Mouse (Mus musculus): ENCODE measurements at regions not wholly inside any gene's neighbourhood (a gene's known extent, or its start where the extent isn't known, plus 50 kb on each side); places are given as distances from the start of the nearest gene placed in this dataset.

DNA sequence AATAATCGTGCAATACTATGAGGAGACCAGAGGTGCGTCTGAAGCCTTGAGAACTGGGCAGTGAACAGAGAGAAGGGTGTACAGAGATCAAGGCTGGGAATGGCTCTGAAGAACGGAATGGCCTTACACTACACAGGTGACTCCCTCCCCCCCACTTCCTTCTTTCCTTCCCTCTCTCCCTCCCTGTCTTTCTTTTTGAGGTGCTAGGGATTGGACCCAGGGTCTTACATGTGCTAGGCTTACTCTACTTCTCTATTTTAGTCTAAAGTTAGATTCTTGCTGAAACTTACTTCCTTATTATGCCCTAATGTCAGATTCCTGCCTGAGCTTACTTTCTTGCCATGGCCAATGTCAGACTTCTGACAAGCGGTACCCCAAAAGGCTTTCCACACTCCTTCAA, 176.2 kb upstream of the Gadl1 start:
- ATAC-seq (ENCODE audit: insufficient read depth, low FRiP score), result no peak
- no peaks in the 10 kb centered on the region for H3K27me3 ChIP-seq (ENCODE audit: control insufficient read depth, insufficient read depth, low read length)
- no peak overlapping the region for H3K27ac ChIP-seq (ENCODE audit: low read length)
- H3K4me2 ChIP-seq (ENCODE audit: low read depth, low read length), result no peak overlapping the region
- no peak overlapping the region for H3K9ac ChIP-seq (ENCODE audit: low read length)
- WGBS, result 90% methylated on average over 4 of the region's 4 CpGs
- H3K36me3 ChIP-seq (ENCODE audit: control insufficient read depth, insufficient read depth, low read length), result no peaks in the 10 kb centered on the region
- no peak overlapping the region for H3K4me3 ChIP-seq (replicated peaks; ENCODE audit: low read length)
- no peaks in the 10 kb centered on the region for H3K9me3 ChIP-seq (replicated peaks; ENCODE audit: control insufficient read depth, low read length)
- no peaks in the 10 kb centered on the region for H3K4me1 ChIP-seq (ENCODE audit: control insufficient read depth, insufficient read depth, low read length)

DNA sequence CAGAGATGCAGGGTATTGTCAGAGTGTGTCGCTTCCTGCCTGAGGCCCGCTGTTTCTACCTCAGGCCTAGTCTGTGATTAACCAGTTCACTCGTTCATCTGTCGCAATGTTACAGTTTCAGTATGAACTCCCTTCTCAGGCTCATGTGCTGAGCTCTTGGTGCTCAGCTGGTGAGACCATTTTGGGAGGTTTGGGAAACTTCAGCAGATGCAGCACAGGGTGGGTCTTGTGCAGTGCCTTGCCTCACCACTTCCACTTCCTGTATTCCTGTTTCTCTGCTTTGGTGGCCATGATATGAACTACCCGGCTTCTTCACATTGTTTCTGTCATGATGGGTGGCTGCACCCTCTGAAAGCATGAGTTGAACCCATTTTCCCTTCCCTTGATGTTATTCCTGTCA, 169.3 kb upstream of the Gadl1 start:
- Histone ChIP-seq H3K36me3 (ENCODE audit: control insufficient read depth, insufficient read depth, low read length) (no peaks in the 10 kb centered on the region), H3K27ac (ENCODE audit: low read length) (no peak overlapping the region), H3K4me1 (ENCODE audit: control insufficient read depth, insufficient read depth, low read length) (no peaks in the 10 kb centered on the region), H3K9ac (ENCODE audit: low read length) (no peak overlapping the region), H3K9me3 (replicated peaks; ENCODE audit: control insufficient read depth, low read length) (no peaks in the 10 kb centered on the region), H3K27me3 (ENCODE audit: control insufficient read depth, insufficient read depth, low read length) (no peaks in the 10 kb centered on the region), H3K4me2 (ENCODE audit: low read depth, low read length) (no peak overlapping the region), H3K4me3 (replicated peaks; ENCODE audit: low read length) (no peak overlapping the region)
- WGBS, result 83% methylated on average over 5 of the region's 5 CpGs
- no peak for ATAC-seq (ENCODE audit: insufficient read depth, low FRiP score)

DNA sequence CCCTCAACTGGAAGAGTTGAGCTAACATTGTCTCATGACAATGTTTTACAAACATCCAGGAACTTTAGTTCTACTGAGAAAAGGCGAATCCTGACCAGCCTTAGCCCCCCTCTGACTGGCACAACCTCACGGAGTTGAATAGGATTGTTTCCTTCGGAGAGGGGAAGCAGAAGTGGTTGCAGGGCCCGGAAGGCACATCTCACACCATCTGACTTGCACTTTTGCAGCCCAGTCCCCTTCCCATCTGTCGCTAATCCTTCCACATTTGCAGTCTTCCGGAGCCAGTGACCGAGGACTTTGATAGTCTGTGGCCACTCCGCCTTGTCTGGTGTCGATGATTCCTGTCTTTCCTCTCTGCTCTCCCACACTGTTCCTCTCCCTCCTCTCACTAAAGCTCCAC, 162.8 kb upstream of the Gadl1 start:
- ATAC-seq (ENCODE audit: insufficient read depth, low FRiP score), result no peak
- Histone ChIP-seq H3K27ac (ENCODE audit: low read length) (no peak overlapping the region), H3K27me3 (ENCODE audit: control insufficient read depth, insufficient read depth, low read length) (no peaks in the 10 kb centered on the region), H3K4me3 (replicated peaks; ENCODE audit: low read length) (no peak overlapping the region), H3K4me1 (ENCODE audit: control insufficient read depth, insufficient read depth, low read length) (no peaks in the 10 kb centered on the region), H3K9ac (ENCODE audit: low read length) (no peak overlapping the region), H3K36me3 (ENCODE audit: control insufficient read depth, insufficient read depth, low read length) (no peaks in the 10 kb centered on the region), H3K4me2 (ENCODE audit: low read depth, low read length) (no peak overlapping the region), H3K9me3 (replicated peaks; ENCODE audit: control insufficient read depth, low read length) (no peaks in the 10 kb centered on the region)
- 72% methylated on average over 9 of the region's 9 CpGs for WGBS

DNA sequence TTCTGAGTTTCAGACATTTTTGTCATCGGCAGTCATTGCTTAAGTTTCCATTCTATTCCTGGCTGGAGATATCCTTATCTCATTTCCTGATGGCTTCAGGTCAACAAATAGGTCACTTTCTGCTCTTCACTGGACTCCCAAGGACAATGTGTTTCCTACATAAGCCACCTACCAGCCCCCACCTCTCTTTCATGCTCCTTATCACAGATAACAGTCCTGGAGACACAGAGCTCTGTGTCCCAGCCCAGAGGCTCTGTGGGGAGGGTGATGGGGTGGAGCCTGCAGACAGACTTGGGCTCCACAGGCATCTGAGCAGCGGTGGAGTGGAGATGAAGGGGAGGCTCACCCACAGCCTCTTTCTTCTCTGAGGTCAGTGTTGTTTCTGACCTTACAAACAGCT, 148.8 kb upstream of the Gadl1 start:
- no peak overlapping the region for H3K27ac ChIP-seq (ENCODE audit: low read length)
- peaks cover 5% of the 10 kb centered on the region; the same call in 1 of the 2 replicates for H3K4me1 ChIP-seq (ENCODE audit: control insufficient read depth, insufficient read depth, low read length)
- no peak overlapping the region for H3K9ac ChIP-seq (ENCODE audit: low read length)
- H3K4me3 ChIP-seq (replicated peaks; ENCODE audit: low read length), result no peak overlapping the region
- no peak overlapping the region for H3K4me2 ChIP-seq (ENCODE audit: low read depth, low read length)
- H3K9me3 ChIP-seq (replicated peaks; ENCODE audit: control insufficient read depth, low read length), result no peaks in the 10 kb centered on the region
- H3K27me3 ChIP-seq (ENCODE audit: control insufficient read depth, insufficient read depth, low read length), result no peaks in the 10 kb centered on the region
- no peak for ATAC-seq (ENCODE audit: insufficient read depth, low FRiP score)
- H3K36me3 ChIP-seq (ENCODE audit: control insufficient read depth, insufficient read depth, low read length), result no peaks in the 10 kb centered on the region
- 6% methylated on average over 2 of the region's 2 CpGs for WGBS

DNA sequence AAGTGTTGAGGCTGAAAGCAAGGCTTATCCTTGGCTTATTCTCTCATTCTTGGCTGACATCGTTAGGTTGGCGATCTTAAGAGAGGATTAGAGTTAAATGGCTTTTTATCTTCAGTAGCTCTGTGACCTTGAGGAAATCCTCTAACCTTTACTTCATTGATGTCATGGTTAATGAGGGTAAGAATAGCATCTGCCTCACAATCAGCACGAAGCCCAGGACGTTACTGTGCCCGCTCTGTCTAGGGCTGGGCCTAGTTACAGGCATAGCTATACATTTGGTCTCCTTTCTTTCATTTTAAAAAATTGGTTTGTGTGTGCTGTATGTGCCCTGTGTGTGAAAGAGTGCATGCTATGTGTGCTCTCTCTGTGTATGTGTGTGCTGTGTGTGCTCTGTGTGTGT, 145.1 kb upstream of the Gadl1 start:
- Histone ChIP-seq H3K4me1 (ENCODE audit: control insufficient read depth, insufficient read depth, low read length) (peaks cover 5% of the 10 kb centered on the region; the same call in 1 of the 2 replicates), H3K9ac (ENCODE audit: low read length) (no peak overlapping the region), H3K4me2 (ENCODE audit: low read depth, low read length) (no peak overlapping the region), H3K36me3 (ENCODE audit: control insufficient read depth, insufficient read depth, low read length) (no peaks in the 10 kb centered on the region), H3K27ac (ENCODE audit: low read length) (no peak overlapping the region), H3K27me3 (ENCODE audit: control insufficient read depth, insufficient read depth, low read length) (no peaks in the 10 kb centered on the region), H3K4me3 (replicated peaks; ENCODE audit: low read length) (no peak overlapping the region), H3K9me3 (replicated peaks; ENCODE audit: control insufficient read depth, low read length) (no peaks in the 10 kb centered on the region)
- no peak for ATAC-seq (ENCODE audit: insufficient read depth, low FRiP score)
- 71% methylated on average over 5 of the region's 5 CpGs for WGBS

DNA sequence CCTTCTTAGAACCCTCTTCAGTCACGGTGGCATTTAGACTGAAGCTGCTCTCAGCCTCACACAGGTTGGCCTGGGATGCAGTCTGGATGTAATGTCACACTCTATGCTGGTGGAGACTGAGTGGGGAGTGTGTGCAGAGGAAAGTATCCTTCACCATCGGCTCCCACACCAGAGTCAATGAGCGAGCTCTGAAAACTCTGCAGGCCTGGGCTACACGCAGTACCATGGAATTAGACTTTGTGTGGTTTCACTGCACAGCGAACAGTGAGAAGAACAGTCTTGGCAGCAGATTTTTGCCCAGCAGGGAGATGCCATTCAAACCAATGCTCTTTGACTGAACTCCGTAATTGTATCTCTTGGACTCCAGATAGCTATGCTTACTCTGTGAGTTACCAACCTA, 142.8 kb upstream of the Gadl1 start:
- Histone ChIP-seq H3K9me3 (replicated peaks; ENCODE audit: control insufficient read depth, low read length) (no peaks in the 10 kb centered on the region), H3K36me3 (ENCODE audit: control insufficient read depth, insufficient read depth, low read length) (no peaks in the 10 kb centered on the region), H3K4me1 (ENCODE audit: control insufficient read depth, insufficient read depth, low read length) (no peaks in the 10 kb centered on the region), H3K4me2 (ENCODE audit: low read depth, low read length) (no peak overlapping the region), H3K9ac (ENCODE audit: low read length) (no peak overlapping the region), H3K27ac (ENCODE audit: low read length) (no peak overlapping the region), H3K27me3 (ENCODE audit: control insufficient read depth, insufficient read depth, low read length) (no peaks in the 10 kb centered on the region), H3K4me3 (replicated peaks; ENCODE audit: low read length) (no peak overlapping the region)
- WGBS, result 90% methylated on average over 6 of the region's 6 CpGs
- ATAC-seq (ENCODE audit: insufficient read depth, low FRiP score), result no peak

DNA sequence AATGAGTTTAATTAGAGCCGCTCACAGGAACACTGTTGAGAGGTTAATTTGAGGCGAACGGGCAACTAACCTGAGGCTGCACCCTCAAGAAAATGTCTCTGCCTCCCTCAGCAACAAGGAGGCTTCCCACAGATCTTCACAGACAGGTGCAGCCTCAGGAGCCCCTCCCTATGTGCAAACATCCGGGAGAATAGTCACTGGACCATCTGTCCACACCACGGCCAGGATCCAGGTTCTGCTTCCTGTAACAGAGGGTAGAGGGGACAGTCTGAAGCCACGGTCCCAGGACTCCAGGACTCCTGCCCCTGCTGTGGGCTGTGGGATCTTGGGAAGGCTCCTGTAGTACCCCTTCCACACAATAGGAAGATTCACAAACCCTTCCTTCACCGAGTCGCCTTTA, 134.1 kb upstream of the Gadl1 start:
- H3K4me3 ChIP-seq (replicated peaks; ENCODE audit: low read length), result no peak overlapping the region
- no peak for ATAC-seq (ENCODE audit: insufficient read depth, low FRiP score)
- H3K9me3 ChIP-seq (replicated peaks; ENCODE audit: control insufficient read depth, low read length), result no peaks in the 10 kb centered on the region
- no peaks in the 10 kb centered on the region for H3K4me1 ChIP-seq (ENCODE audit: control insufficient read depth, insufficient read depth, low read length)
- 70% methylated on average over 8 of the region's 8 CpGs for WGBS
- H3K9ac ChIP-seq (ENCODE audit: low read length), result no peak overlapping the region
- no peaks in the 10 kb centered on the region for H3K36me3 ChIP-seq (ENCODE audit: control insufficient read depth, insufficient read depth, low read length)
- H3K27me3 ChIP-seq (ENCODE audit: control insufficient read depth, insufficient read depth, low read length), result no peaks in the 10 kb centered on the region
- no peak overlapping the region for H3K27ac ChIP-seq (ENCODE audit: low read length)
- no peak overlapping the region for H3K4me2 ChIP-seq (ENCODE audit: low read depth, low read length)

DNA sequence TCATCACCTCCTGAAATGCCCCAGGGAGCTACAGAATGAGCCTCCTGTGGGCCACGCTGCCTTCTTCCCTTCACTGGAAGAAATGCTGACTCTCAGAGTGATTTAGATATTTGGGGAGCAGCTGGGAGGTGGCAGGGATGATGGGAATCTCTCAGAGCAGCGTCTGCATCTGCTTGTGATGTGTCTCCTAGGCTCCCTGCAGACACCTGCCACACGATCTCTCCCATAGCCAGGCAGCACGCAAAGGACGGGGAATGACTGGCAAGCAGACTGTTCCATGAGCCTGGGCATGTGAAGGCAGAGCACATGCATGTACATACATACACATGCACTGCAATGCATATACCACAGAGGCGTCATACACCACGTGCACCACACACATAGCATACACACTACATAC, 133.4 kb upstream of the Gadl1 start:
- no peaks in the 10 kb centered on the region for H3K36me3 ChIP-seq (ENCODE audit: control insufficient read depth, insufficient read depth, low read length)

DNA sequence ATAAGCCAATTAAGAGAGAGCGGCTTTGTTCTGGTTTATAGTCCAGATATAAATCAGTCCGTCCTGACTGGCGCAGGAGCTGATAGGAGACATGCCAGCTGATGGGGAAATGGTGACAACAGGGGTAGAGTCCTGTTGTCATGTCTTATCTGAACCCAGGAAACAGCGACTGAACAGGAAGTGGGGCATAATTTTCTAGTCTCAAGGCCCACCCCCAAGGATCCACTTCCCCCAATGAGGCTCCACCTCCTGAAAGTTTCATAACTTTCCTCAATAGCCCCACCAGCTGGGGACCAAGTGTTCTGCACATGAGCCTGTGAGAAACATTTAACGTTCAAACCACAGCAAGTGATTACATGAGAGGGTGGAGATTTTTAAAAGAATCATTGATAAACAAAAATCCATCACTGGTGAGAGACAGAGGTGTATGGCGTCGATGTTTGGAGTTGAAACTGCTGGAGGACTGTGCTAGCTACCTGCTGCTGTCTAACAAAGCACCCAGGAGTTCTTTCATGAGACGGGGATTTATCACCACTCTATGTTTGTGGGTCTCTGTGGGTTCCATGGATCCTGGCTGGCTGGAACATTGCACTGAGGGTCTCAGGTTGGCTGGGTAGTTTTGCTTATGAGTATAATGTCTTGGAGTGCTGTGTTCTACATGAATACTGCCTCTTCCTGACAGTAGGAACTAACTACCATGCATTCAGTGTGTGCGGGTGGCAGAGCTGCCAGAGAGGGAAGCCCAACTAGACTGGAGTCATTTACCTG, 132.0 kb upstream of the Gadl1 start:
- Histone ChIP-seq H3K27ac (ENCODE audit: low read length) (no peak overlapping the region), H3K9me3 (replicated peaks; ENCODE audit: control insufficient read depth, low read length) (no peaks in the 10 kb centered on the region; the same call in 1 of the 2 replicates), H3K4me3 (replicated peaks; ENCODE audit: low read length) (no peak overlapping the region), H3K4me1 (ENCODE audit: control insufficient read depth, insufficient read depth, low read length) (no peaks in the 10 kb centered on the region), H3K36me3 (ENCODE audit: control insufficient read depth, insufficient read depth, low read length) (no peaks in the 10 kb centered on the region), H3K27me3 (ENCODE audit: control insufficient read depth, insufficient read depth, low read length) (no peaks in the 10 kb centered on the region), H3K9ac (ENCODE audit: low read length) (no peak overlapping the region), H3K4me2 (ENCODE audit: low read depth, low read length) (no peak overlapping the region)
- ATAC-seq (ENCODE audit: insufficient read depth, low FRiP score), result no peak
- WGBS, result 75% methylated on average over 9 of the region's 9 CpGs

More for the DNA sequence above, 133.4 kb upstream of the Gadl1 start:
- Histone ChIP-seq H3K4me2 (ENCODE audit: low read depth, low read length) (no peak overlapping the region), H3K27me3 (ENCODE audit: control insufficient read depth, insufficient read depth, low read length) (no peaks in the 10 kb centered on the region), H3K4me3 (replicated peaks; ENCODE audit: low read length) (no peak overlapping the region), H3K9ac (ENCODE audit: low read length) (no peak overlapping the region), H3K4me1 (ENCODE audit: control insufficient read depth, insufficient read depth, low read length) (no peaks in the 10 kb centered on the region), H3K27ac (ENCODE audit: low read length) (no peak overlapping the region), H3K9me3 (replicated peaks; ENCODE audit: control insufficient read depth, low read length) (no peaks in the 10 kb centered on the region; the same call in 1 of the 2 replicates)
- no peak for ATAC-seq (ENCODE audit: insufficient read depth, low FRiP score)
- WGBS, result 89% methylated on average over 7 of the region's 7 CpGs
